Mouse (Mus musculus) cerebellum, adult 2 months (tissue): ENCODE measurements around the gene U90926.

ENCODE experiments used
- CTCF ChIP-seq: fragments of 200-500 bp; IDR thresholded peaks from 2 replicates; pipeline ENCODE4 v1.5.1; 2011; ENCODE audit warnings: low read depth, mild to moderate bottlenecking, control low read depth, low read length, moderate library complexity, borderline replicate concordance; ENCODE audit not compliant: insufficient read depth
- POLR2A ChIP-seq: fragments of 200-500 bp; IDR thresholded peaks from 2 replicates; pipeline ENCODE4 v1.6.1; 2011; ENCODE audit warnings: low read length, control low read depth, borderline replicate concordance; ENCODE audit not compliant: insufficient read depth

- no peak for TF ChIP-seq CTCF
- TF ChIP-seq POLR2A: no peak
Measured at GRCm38 (mm10) chr5:92165976-92166375, 49.2 kb downstream of the U90926 start.
